Mouse (Mus musculus) heart, postnatal 0 days (tissue): Measurements from ENCODE around the gene Olfr364-ps1. TPM values are rescaled to one million over a fixed set of nuclear protein-coding genes. Genes with fewer than 3 reads are reported as not detected.

Experiments
- ATAC-seq: fragments of 200-750 bp; cut with Nextera tagmentation; 2 replicates; pipeline ENCODE4 v1.8.0; 2017; ENCODE audit warnings: low read depth, moderate number of reproducible peaks, moderate library complexity; ENCODE audit not compliant: insufficient read depth
- DNase-seq: peaks from one replicate; pipeline ENCODE4 v3.0.0-alpha.2; 2016; ENCODE audit warnings: low spot score
- H3K27ac ChIP-seq: fragments of 300-500 bp; sonication (generic); 2 replicates; pipeline ENCODE4 v1.5.1; 2014; ENCODE audit warnings: low read depth, mild to moderate bottlenecking
- H3K27me3 ChIP-seq: fragments of 300-500 bp; sonication (generic); 2 replicates; pipeline ENCODE4 v1.6.1; 2014; ENCODE audit warnings: low read length, mixed read lengths; ENCODE audit not compliant: control insufficient read depth, insufficient read depth
- H3K36me3 ChIP-seq: fragments of 300-500 bp; sonication (generic); replicated peaks from 2 replicates; pipeline ENCODE4 v1.6.1; 2014; ENCODE audit warnings: low read length, mixed read lengths; ENCODE audit not compliant: control insufficient read depth, insufficient read depth
- H3K4me1 ChIP-seq: fragments of 300-500 bp; sonication (generic); 2 replicates; pipeline ENCODE4 v1.6.1; 2014; ENCODE audit warnings: antibody characterized with exemption; ENCODE audit not compliant: control insufficient read depth, insufficient read depth
- H3K4me2 ChIP-seq: fragments of 300-500 bp; sonication (generic); 2 replicates; pipeline ENCODE4 v1.6.1; 2014; ENCODE audit warnings: low read depth, mild to moderate bottlenecking, low read length, moderate library complexity
- H3K4me3 ChIP-seq: fragments of 300-500 bp; sonication (generic); 2 replicates; pipeline ENCODE4 v1.5.1; 2014; ENCODE audit warnings: low read depth, low read length
- H3K9ac ChIP-seq: fragments of 300-500 bp; sonication (generic); replicated peaks from 2 replicates; pipeline ENCODE4 v1.6.1; 2014; ENCODE audit warnings: low read depth, low read length, mixed read lengths
- H3K9me3 ChIP-seq: fragments of 300-500 bp; sonication (generic); replicated peaks from 2 replicates; pipeline ENCODE4 v1.6.1; 2016; ENCODE audit warnings: low read length; ENCODE audit not compliant: control insufficient read depth
- CTCF ChIP-seq: IDR thresholded peaks from 2 replicates; pipeline ENCODE4 v1.5.1; 2016; ENCODE audit warnings: antibody characterized with exemption, control low read depth, low read depth
- EP300 ChIP-seq: IDR thresholded peaks from 2 replicates; pipeline ENCODE4 v1.6.1; 2016; ENCODE audit warnings: antibody characterized with exemption, low read depth
- WGBS: fragments of 180-500 bp; shearing (Covaris S2); extraction: QIAGEN DNeasy Blood & Tissue Kit; methylation state at CpG from one replicate; pipeline ENCODE4 v1.1.7; 2014; 5-methylcytosine and 5-hydroxymethylcytosine counted together
- polyA plus RNA-seq: library from polyadenylated mRNA; unstranded; fragments of >200 nt; fragmentation: Nextera tagmentation; extraction: Ambion mirVana; gene quantifications from 2 replicates; pipeline ENCODE4 v1.2.1, GENCODE M21; 2015
- total RNA-seq: library from RNA; depleted of rRNA; stranded (reverse); fragments of >200 nt; gene quantifications from 2 replicates; pipeline ENCODE4 v1.2.3, GENCODE M21; 2014; ENCODE audit warnings: low replicate concordance; rRNA removed

The Olfr364-ps1 gene
- total RNA-seq (not detected in 2 replicates), polyA plus RNA-seq (not detected in 2 replicates)

GRCm38 (mm10) chr2:37139022-37139421, at the start of gene Olfr364-ps1:
TSS of gene Olfr364-ps1 (plus strand) at chr2:37139322.
- ATAC-seq (no peak), DNase-seq (no peak)
- H3K27me3 ChIP-seq: no peaks in the 10 kb centered on the region
- no peaks in the 10 kb centered on the region for H3K36me3 ChIP-seq
- H3K4me2 ChIP-seq: no peak within 1 kb of the TSS
- H3K27ac ChIP-seq: no peak within 1 kb of the TSS
- WGBS: 74% methylated on average over 3 of the region's 3 CpGs
- TF ChIP-seq EP300: no peak
- no peak for TF ChIP-seq CTCF
- 0 out of 2 replicates have a peak, but pooled peaks cover 4% of the 10 kb centered on the region for H3K9me3 ChIP-seq
- no peak within 1 kb of the TSS for H3K9ac ChIP-seq
- no peaks in the 10 kb centered on the region for H3K4me1 ChIP-seq
- no peak within 1 kb of the TSS for H3K4me3 ChIP-seq

- ATAC-seq (no peak), DNase-seq (no peak)
- Histone ChIP-seq H3K9me3 (peaks cover 9% of the 10 kb centered on the region; the same call in 1 of the 2 replicates), H3K9ac (no peak within 1 kb of the TSS), H3K4me2 (no peak within 1 kb of the TSS), H3K36me3 (no peaks in the 10 kb centered on the region), H3K27ac (no peak within 1 kb of the TSS), H3K4me3 (no peak within 1 kb of the TSS), H3K4me1 (no peaks in the 10 kb centered on the region), H3K27me3 (no peaks in the 10 kb centered on the region)
- WGBS: 91% methylated on average over 1 of the region's 1 CpGs
- TF ChIP-seq EP300 (no peak), CTCF (no peak)
Observed at GRCm38 (mm10) chr2:37117810-37118209, 21.3 kb upstream of the Olfr364-ps1 start, which contains the start of gene Olfr362. TSS of gene Olfr362 (minus strand) at chr2:37117910.

- no peak within 1 kb of the TSS for H3K27ac ChIP-seq
- H3K9ac ChIP-seq: no peak within 1 kb of the TSS
- DNase-seq (no peak), ATAC-seq (no peak)
- no peak within 1 kb of the TSS for H3K4me3 ChIP-seq
- H3K36me3 ChIP-seq: no peaks in the 10 kb centered on the region
- 0 out of 2 replicates have a peak, but pooled peaks cover 6% of the 10 kb centered on the region for H3K9me3 ChIP-seq
- WGBS: 54% methylated on average over 3 of the region's 3 CpGs
- no peak within 1 kb of the TSS for H3K4me2 ChIP-seq
- TF ChIP-seq CTCF: no peak
- no peak for TF ChIP-seq EP300
- H3K4me1 ChIP-seq: no peaks in the 10 kb centered on the region
- no peaks in the 10 kb centered on the region for H3K27me3 ChIP-seq
Observed at GRCm38 (mm10) chr2:37187898-37188297, 48.8 kb downstream of the Olfr364-ps1 start, which contains the start of gene Olfr365. TSS of gene Olfr365 (plus strand) at chr2:37188198.

Other genes with a start within 250 kb of the Olfr364-ps1 start
- gene Olfr353, start 246.4 kb upstream of the Olfr364-ps1 start, total RNA-seq: not detected in 2 replicates
- gene Olfr353, start 246.4 kb upstream of the Olfr364-ps1 start, polyA plus RNA-seq: not detected in 2 replicates
- gene Olfr354, start 233.6 kb upstream of the Olfr364-ps1 start, total RNA-seq: not detected in 2 replicates
- not detected in 2 replicates for gene Olfr354, start 233.6 kb upstream of the Olfr364-ps1 start, polyA plus RNA-seq
- gene Olfr355, start 210.4 kb upstream of the Olfr364-ps1 start, total RNA-seq: not detected in 2 replicates
- gene Olfr355, start 210.4 kb upstream of the Olfr364-ps1 start, polyA plus RNA-seq: not detected in 2 replicates
- not detected in 2 replicates for gene Olfr356, start 202.2 kb upstream of the Olfr364-ps1 start, total RNA-seq
- gene Olfr356, start 202.2 kb upstream of the Olfr364-ps1 start, polyA plus RNA-seq: not detected in 2 replicates
- not detected in 2 replicates for gene Olfr357, start 145.5 kb upstream of the Olfr364-ps1 start, total RNA-seq
- gene Olfr357, start 145.5 kb upstream of the Olfr364-ps1 start, polyA plus RNA-seq: not detected in 2 replicates
- not detected in 2 replicates for gene Olfr358, start 130.0 kb upstream of the Olfr364-ps1 start, total RNA-seq
- not detected in 2 replicates for gene Olfr358, start 130.0 kb upstream of the Olfr364-ps1 start, polyA plus RNA-seq
- gene Olfr360, start 73.6 kb upstream of the Olfr364-ps1 start, total RNA-seq: not detected in 2 replicates
- gene Olfr360, start 73.6 kb upstream of the Olfr364-ps1 start, polyA plus RNA-seq: not detected in 2 replicates
- not detected in 2 replicates for gene Olfr361, start 50.0 kb upstream of the Olfr364-ps1 start, total RNA-seq
- not detected in 2 replicates for gene Olfr361, start 50.0 kb upstream of the Olfr364-ps1 start, polyA plus RNA-seq
- not detected in 2 replicates for gene Olfr362, start 21.4 kb upstream of the Olfr364-ps1 start, total RNA-seq
- not detected in 2 replicates for gene Olfr362, start 21.4 kb upstream of the Olfr364-ps1 start, polyA plus RNA-seq
- not detected in 2 replicates for gene Olfr365, start 48.9 kb downstream of the Olfr364-ps1 start, total RNA-seq
- not detected in 2 replicates for gene Olfr365, start 48.9 kb downstream of the Olfr364-ps1 start, polyA plus RNA-seq
- not detected in 2 replicates for gene Olfr366, start 72.3 kb downstream of the Olfr364-ps1 start, total RNA-seq
- not detected in 2 replicates for gene Olfr366, start 72.3 kb downstream of the Olfr364-ps1 start, polyA plus RNA-seq
- gene Olfr368, start 187.2 kb downstream of the Olfr364-ps1 start, total RNA-seq: not detected in 2 replicates
- gene Olfr368, start 187.2 kb downstream of the Olfr364-ps1 start, polyA plus RNA-seq: not detected in 2 replicates
- 22.8 and 29.3 TPM in 2 replicates for gene Pdcl, start 220.0 kb downstream of the Olfr364-ps1 start, total RNA-seq
- gene Pdcl, start 220.0 kb downstream of the Olfr364-ps1 start, polyA plus RNA-seq: 27.6 and 29.0 TPM in 2 replicates